Mouse (Mus musculus) right cerebral cortex, adult 18-20 months (tissue): ENCODE data around the gene Frem1.
A peak's percentile ranks its signal among the peaks of the same experiment; 100 is the strongest.

Experiments
- DNase-seq: peaks from one replicate; pipeline ENCODE4 v3.0.0; 2022; ENCODE audit warnings: mixed read lengths

Frem1 gene

DNA sequence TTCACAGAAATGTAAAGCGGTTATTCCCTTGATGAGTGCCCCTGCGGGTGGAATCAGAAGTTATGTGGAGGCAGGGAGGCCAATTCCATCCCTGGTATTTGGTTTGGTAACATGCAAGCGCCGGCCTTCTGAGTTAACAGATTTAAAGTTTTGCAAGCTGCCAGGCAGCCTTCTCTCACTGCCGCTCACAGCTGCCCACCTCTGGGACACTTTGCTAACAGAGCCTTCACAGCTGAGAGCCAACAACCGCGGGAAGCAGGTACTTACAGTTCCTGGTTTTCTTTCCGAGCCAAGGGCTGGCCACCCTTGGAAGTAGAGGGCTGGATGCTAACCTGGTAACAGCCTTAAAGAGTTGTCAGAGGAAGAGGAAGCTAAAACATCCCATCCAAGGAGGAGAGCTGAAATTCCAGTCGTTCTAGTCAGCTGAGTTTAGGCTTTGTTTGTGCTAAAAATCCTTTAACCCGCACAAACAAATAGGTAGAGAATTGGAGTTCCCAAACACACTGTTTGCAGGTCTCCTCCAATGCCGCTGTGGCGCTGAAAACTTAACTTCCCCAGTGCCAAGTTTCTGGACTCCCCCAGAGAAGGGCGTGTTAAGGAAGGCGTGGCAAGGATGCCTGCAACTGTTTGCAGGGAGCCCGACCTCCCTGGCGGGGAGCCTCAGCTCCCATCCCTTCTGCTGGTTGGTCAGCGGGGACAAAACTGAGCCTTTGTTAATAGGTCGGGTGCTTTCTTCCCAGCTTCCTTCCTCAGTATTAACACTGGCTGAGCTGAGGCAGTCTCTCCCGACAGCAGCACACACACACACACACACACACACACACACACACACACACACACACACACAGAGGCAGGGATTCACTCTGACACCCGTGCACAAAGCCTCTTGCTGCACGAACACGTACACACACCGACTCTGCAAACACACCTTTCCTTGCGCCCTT, at the start of gene Frem1:
TSS of gene Frem1 (minus strand) at position 706 of the 944 bp plus-strand sequence.
- DNase-seq: peak; percentile 3

DNA sequence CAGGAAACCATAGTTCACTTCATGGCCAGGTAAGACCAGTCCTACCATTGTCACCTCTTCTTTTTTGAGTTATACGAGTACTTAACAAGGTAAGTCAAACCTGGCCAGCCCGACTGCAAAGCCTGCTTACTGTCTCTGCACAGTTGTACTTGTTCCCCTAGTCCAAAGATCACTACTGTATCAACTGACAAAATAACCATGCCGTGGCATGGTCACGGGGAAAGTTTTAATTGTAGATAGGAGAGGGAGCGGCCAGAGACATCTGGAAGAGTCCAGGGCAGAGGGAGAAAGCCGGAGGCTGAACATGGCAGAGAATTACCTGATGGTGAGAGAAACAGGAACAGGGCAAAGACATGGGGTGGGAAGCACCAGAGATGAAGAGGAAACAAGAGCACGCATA, 46.9 kb upstream of the Frem1 start:
- DNase-seq: no peak

DNA sequence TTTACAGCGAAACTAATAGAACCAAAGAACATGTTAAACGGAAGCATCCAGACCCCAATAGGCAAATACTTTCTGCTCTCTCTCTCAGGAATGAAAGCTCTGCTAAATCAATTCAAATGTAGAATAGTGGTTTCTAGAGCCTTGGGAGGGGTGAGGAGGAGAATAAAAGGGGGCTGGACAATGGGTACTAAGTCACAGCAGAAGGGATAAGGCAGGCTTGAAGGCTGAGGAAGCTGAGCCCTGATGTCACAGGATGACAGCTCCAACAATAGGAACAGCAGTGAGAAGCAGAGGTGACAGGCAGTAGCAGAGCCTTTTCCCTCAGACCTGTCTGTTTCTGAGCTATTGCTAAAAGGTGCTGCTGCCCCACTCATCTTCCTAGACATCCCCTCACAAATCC, 41.8 kb upstream of the Frem1 start:
- no peak for DNase-seq

DNA sequence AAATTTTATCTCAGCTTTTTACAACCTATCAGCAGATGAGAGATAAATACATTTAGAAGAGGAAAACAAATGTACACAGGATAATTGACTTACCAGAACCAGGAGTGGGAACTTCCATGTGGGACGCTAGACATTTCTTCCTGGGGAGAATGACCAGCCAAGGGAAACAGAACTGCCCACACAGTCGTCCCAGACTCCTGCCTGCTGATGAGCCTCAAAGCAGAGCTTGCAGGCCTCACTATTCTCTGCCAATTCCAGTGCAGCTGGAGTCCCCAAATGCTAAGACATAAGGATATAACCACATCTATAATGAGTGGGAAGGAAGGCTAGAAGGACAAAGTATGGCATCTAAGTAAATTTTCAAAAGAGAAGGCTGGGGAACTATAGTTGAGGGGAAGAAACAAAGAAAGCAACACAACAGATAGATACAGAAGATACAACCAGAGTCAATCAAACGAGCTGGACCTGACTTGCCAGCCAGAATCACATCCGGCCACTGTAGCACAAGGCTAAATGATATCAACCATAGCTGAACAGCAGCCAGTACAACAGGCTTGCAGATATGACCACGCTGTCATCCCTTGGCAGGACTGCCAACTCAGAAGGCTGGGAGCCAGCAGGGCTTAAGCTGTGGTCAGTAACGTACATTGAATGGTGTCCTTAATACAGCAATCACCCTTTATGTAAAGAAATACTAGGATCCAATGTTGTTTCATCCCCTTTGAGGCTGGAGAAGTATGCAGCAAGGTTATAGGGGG, 38.7 kb upstream of the Frem1 start:
- DNase-seq: peak; percentile 25

DNA sequence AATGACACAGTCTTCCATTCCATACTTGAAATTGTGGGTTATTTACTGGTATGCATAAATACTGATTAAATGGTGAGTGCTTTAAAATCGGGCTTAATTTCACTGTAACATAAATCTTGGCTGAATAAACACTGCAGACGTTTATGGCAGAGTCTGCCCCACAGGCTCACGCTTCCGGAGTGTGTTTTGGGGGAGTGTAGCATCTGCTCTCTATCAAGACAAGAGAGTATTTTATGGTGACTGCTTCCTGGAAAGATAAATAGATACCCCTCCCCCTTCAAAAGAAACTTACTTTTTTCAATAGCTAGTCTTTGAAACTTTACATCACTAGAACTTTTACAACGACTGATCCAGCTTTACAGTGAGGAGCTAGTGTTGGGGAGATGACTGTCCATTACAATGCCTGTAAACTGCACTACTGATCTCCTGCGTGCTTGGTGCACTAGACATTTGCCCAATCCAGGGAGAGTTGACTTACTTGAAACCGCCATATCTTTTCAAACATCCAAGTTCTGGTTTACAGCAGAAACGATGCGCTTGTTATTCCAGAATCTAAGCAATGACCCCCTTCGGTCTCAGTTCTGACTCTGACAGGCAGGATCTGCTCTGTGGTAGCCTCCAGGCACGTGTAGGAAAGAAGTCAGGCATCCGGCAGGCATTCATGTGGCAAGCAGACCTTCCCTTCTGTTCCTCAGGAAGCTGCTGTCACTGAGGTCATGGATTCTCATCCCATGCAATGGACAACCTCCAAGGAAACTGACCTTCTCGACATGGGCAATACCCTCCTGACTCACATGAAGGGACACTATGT, 28.4 kb upstream of the Frem1 start:
- DNase-seq: no peak

DNA sequence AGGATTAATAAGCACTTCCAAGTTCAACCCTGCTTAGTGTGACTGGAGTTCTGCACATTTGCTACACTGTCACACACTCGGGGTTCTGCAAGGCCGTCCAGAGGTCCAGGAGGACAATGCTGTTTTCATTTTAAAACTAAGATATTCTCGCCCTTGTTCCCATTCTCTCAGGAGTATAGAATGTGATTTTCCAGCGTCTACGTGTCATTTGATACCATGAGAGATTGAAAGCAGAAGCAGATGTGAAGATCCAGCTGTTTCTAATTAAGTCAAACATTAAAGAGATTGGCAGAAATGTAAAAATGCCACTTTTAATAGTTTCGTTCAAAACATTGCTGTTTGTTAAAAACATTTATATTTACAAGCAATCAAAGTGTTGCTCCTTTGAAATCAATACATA, 12.1 kb upstream of the Frem1 start:
- no peak for DNase-seq

DNA sequence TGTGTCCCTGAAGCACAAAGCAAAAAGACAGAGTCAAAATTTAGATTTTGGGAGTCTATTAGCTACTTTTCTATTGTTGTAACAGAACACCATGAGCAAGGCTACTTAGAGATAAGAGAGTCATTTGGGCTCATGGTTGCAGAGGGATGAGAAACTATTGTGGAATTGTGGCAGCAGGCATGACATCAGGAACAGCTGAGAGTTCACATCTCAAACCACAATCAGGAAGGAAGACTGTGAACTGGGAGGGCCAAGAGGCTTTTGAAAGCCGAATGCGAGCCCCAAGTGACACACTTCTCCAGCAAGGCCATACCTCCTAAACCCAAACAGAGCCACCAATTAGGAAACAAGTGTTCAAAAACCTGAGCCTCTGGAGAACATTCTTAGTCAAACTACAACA, 9.4 kb upstream of the Frem1 start:
- DNase-seq: no peak

DNA sequence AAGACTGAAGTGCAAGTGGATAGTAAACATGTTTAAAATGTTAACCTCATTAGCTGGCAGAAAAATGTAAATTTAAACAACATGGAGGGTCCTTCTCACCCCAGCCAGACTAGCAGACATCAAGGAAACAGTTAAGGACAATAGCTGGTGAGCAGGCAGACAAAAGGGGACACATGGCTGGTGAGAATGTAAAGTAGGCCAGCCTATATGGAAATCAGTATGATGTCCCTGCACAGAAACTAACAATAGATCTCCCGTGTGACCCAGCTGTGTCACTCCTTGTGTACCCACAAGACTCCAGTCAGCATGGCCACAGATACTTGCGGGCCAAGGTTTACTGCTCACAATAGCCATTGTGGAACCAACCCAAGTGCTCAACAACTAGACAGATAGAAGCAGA, 6.5 kb upstream of the Frem1 start:
- DNase-seq: no peak

DNA sequence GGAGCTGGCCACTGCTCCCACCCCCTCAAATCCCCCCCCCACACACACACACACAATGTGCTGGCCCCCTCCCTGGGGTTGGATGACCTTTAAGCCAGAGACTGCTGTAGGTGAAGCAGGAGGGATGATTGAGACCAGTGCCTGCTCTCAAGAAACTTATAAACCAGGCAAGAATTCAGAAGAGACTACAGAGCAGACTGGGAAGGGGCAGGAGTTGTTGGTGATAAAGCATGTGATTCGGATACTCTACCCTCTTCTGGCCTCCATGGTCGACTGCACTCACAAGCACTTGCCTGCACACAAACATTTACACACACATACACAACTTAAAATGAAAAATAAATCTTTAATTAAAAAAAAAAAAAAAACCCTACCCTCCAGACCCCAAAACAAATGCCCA, 6.0 kb upstream of the Frem1 start:
- DNase-seq: no peak

DNA sequence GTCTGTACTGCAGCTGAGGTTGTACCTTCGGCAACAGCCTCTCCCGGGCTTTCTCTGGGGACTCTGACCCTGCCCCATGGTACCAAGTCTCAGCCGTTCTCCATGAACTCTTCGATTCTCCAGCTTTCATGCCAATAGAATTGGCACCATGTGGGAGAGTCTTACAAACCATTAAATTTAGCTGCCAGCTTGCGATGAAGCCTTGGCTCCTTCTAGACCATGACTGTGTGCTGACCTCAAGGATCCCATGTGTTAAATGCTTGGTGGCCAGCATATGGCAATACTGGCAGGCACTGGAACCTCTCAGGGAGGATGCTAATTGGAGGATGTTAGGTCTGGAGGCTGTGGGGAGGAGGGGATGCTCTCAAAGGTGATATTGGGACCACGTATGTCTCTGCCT, 4.4 kb upstream of the Frem1 start:
- no peak for DNase-seq

DNA sequence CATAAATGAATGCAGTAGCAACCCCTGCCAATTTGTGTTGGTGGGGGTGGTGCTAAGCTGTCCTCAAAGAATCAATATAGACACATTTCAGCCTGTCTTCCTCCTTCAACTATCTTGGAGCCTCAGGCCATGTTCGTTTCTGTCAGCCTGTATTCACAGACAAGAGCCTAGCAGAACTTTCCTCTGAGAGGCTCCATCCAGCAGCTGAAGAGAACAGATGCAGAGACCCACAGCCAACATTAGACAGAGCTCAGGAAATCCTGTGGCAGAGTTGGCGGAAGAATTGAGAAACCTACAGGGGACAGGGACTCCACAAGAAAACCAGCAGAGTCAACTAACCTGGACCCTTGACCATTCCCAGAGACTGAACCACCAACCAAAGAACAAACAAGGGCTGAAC, 3.3 kb upstream of the Frem1 start:
- no peak for DNase-seq

DNA sequence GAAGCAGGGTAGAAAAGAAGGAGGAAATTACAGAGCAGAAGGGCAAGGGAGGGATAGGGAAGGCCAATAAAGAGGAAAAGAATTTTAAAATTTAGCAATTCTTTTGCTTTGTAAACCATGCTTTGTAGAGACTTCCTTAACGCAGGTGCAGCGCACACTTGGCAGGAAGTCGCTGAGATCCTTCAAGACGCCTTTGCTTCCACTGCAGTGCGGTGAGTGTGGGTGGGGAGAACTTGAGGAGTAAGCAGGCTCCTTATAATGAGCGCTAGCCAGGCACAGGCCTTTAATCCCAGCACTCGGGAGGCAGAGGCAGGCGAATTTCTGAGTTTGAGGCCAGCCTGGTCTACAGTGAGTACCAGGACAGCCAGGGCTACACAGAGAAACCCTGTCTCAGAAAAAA, 1.1 kb upstream of the Frem1 start:
- no peak for DNase-seq

DNA sequence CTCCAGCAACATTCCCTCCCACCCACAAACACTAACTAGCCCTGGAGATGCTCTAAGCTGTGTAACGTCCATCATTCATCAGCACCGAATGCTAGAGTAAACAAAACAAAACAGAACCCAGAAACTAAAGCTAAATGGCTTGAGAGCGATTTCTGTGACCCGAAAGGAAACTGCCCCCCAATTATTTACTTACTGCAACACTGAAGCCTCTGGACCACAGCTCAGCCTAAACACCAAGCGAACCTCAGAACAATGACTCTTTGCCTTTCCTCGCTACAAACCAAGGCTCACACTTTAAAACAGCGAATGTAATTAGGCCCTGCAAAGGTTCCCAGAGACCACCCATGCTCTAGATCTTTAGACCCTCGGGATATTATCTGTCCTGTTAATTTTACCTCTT, 963 bp downstream of the Frem1 start:
- no peak for DNase-seq

DNA sequence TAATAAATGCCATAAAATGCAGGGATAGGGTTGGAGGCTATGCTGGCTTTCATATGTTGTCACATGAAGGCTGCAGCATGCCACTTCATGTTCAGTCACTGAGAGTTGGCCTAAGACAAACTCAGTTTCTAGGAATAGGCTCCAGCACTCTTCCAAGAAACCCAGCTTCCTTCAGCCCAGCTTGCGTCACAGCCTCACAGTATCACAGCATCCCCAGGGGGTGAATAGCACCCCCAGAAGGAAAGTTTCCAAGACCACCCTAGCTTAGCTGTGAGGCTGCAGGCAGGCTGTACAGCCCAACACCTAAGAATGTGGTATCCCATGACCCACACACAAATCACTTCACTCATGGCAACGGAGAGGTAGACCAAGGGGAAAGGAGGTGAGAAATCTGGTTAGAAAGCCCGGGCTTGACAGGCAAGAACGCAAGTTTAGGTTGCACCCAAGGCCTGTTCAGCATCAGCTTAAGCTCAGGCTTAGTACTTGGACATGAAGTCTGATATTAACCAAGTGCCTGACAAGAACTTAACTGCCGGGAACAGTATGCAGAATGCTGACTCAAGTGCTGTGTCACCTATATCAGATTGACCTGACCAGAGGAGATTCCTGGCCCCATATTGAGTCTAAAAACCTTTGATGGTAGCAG, 1.9 kb downstream of the Frem1 start:
- no peak for DNase-seq

DNA sequence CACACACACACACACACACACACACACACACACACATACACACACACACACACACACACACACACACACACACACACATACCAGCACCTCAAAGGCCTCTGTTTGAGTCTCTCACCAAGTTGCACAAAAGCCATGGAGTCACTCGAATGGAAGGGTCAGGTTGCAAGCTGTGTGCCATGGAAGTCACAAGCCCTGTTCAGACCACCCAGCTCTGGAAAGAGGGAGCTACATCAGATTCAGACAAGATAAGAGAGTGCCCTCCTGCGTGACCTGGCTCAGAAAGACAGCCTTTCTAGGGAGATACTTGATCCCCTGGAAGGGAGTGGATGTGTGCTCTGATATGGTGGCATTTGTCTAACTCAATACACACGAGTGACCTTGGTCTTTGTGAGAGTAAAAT, 2.9 kb downstream of the Frem1 start:
- no peak for DNase-seq

DNA sequence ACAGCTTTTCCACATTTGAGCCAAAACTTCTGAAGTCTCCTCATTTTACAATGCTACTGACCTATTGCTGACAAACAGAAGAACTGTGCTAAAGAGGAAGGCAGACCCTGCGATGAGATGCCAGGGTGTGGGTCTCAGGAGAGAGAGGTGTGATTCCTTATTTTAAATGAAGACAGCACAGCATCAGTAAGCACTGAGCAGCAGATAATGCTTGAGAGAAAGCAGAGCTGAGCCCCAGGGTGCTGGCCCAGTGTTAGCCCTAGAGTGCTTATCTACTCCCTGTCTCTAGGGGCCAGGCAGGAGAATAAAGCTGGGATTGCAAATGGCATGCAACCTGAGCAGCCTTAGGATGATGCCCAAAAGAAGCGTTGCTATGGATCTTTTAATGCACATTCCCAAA, 3.6 kb downstream of the Frem1 start:
- DNase-seq: no peak

DNA sequence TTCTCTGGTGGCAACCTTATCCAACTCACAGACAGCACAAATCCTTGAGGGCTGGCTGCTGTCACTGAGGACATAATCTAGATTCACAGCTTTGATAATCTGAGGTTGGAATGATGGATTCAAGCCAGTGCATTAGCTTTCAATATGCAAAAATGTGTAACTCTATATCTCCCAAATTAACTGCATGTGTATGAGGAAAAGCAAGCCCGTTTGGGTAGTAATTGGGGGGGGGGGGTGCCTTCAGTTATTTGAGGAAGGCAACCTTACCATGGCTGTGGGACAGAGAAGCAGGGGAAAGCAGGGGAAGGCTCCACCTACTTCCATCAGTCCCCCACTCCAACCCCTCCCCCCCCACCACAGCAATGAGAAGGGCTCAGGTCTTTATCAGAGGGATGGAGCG, 5.3 kb downstream of the Frem1 start:
- no peak for DNase-seq

DNA sequence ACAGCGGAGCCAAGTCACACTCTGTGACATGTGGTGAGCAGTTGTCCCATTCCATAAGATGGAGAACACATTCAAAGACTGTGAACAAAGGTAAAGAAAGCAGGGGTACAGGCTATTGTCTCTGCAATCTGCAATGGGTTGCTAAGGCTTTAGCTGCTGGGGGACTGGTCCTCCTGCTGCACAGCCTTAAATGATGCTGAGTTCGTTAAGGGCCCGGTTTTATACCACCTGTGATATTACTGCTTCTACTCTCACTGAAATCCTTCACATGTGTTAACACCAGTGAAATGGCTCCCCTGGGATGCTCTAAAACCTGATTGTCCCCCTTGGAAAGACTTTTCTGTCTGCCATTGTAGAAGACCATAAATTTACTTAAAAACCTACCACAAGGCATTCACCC, 6.1 kb downstream of the Frem1 start:
- DNase-seq: no peak

DNA sequence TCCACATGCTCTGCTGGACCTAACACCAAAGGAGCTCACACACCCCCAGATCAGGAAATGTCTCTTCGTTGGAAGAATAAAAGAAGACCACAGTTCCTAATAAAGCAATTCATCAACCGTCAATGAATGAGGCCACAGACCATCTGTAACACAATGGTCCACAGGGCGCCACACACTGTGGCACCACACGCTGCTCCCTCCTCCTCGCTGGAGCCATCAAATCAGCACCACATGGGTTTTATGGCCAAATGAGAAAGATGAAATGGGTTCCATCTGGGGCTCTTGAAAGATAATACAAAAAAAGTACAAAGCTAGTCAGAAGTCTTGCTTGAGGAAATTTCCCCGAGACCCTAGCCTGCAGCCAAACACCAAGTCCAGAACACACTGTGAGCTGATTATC, 6.9 kb downstream of the Frem1 start:
- DNase-seq: no peak

DNA sequence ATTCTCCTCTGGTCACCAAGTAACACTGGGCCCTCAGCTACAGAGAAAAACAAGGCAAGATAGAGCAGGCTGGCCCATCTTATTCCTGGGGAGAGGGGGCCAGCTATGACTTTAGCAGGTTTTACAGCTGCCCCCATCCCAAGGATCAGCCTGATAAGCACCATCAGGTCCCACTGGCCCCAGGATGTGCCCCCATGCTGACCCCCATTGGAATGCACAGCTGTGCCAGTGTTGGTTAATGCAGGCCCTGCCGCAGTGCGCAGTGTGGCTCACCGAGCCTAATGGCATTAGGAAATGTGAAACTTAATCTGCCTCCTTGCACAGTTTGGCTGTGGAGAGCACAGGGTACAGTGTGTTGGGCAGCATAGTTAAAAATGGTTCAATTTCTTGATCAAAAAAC, 11.4 kb downstream of the Frem1 start:
- no peak for DNase-seq

DNA sequence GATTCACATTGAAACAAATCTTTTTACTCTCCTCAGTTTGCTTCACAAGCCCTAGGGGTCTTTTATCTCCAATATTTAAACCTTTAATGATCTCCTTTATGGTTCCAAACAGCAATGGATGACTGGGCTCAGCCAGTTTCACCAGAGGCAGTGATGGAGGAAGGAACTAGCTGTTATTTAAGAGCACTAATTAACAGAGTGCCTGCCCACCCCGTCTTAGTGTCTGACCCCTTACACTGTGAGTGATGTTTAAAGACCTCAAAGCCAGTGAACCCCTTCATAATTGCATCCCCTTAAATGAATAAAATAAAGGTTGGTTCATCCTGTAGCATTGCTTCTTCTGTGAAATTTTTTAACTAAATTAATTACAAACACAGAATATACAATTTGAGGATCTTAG, 19.4 kb downstream of the Frem1 start:
- DNase-seq: no peak

DNA sequence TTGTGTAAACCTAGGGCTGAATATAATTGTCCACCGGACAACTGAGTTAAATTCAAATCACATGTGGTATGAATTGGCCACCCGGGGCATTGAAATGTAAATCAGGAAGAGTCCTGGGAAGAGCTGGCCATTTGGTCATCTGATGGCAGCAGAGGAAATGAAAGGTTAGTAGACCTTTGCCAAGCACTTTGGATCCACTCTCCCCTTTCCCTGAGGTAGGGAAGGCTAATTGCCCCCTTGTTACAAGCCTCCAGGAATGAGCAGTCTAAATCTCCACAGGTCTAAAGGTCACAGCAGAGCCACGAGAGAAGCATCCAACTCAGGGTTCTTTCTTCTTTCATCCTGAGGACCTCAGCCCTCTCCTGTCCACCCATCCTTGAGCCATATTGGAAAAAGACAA, 20.5 kb downstream of the Frem1 start:
- no peak for DNase-seq

DNA sequence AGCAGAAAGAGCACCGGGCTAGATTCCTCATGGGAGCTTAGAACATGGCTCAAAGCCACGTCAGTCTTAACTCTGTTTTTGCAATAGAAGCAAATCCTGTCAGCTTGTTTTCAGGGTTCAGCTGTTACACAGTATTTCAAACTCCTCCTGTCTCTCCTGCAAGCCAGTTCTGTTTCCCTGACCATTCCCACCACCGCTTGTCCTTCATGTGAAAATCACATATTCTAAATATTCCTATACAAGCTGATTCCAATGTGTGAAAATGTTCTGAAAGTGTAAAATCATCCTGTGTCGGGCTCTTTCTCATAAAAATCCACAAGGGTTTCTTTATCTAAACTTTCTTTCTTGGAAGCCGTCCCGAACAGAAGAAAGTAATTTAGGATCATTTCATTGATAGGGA, 22.0 kb downstream of the Frem1 start:
- DNase-seq: peak; percentile 9
